Mouse (Mus musculus) thymus, postnatal 36 days (tissue): Measurements from ENCODE around the gene Nprl3.
"Not testable (repeated sequence)": the region's sequence is repeated elsewhere in the genome, so short reads cannot be mapped to it uniquely, and the experiment has no call there.

ENCODE experiments used
- DNase-seq, 2 experiments: peaks; one replicate each; pipeline ENCODE4 v3.0.0; 2022; ENCODE audit warnings: mixed read lengths in 2 of 2

Nprl3 gene

GRCm38 (mm10) chr11:32223297-32223967 lies 44.1 kb downstream of the Nprl3 start:
- no peak for DNase-seq

GRCm38 (mm10) chr11:32222570-32223194 lies 44.8 kb downstream of the Nprl3 start:
- DNase-seq: no peak

DNA sequence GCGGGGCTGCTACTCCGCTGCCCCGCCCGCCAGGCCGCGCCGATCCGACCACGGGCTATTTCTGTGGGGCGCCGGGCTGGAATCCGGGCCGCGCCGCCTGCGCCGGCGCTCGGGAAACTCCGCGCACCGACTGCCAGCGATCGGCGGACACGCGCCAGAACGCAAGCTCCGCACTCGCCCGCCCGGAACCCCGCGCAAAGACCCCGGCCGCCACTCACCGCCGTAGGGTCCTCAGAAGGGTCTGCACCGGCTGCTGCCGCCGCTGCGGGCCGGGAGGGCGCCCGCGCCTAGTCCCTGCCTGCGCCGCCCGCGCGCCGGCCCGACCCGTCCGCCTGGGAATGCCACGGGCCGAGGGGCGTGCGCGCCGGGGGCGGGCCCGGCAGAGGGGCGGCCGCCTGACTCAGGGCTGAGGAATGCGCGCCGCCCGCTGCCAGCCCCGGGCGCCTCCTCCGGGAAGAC lies 45.5 kb downstream of the Nprl3 start, which contains the start of gene Rhbdf1:
Gene Rhbdf1, minus strand, starts transcription at position 350 of the 459 bp plus-strand sequence.
- DNase-seq: no peak

GRCm38 (mm10) chr11:32221225-32221950 lies 46.1 kb downstream of the Nprl3 start:
- no peak for DNase-seq

DNA sequence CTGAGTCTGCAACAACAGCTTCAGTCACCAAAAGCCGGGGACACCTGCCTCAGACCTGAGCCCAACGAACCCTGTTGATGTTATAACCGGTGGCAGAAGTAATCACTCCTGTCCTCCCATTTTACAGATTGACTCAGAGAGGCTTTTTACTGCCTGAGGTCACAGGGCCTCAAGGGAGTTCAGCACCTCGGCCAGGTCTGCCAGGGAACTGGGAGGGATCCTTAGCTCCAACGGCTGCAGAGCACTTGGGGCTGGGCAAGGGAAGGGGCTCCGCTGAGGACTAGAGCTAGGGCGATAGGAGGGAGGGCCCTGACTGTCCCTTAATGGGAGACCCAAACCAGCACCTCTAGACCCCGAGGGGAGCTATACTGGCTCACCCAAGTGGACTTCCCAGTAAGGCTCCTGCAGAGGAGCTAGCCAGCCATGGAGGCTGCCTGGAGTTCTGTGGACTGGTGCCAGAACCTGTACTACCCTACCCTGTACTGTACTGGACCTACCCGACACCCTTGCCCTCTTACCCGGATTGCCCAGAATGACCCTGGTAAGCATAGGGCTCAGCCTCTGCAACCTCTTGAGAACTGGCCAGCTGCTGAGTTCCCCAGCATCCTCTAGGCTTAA lies 46.8 kb downstream of the Nprl3 start:
- no peak for DNase-seq

- no peak for DNase-seq
Measured at GRCm38 (mm10) chr11:32219287-32219686, 48.2 kb downstream of the Nprl3 start.

GRCm38 (mm10) chr11:32218501-32219050 lies 48.9 kb downstream of the Nprl3 start:
- no peak for DNase-seq

DNA sequence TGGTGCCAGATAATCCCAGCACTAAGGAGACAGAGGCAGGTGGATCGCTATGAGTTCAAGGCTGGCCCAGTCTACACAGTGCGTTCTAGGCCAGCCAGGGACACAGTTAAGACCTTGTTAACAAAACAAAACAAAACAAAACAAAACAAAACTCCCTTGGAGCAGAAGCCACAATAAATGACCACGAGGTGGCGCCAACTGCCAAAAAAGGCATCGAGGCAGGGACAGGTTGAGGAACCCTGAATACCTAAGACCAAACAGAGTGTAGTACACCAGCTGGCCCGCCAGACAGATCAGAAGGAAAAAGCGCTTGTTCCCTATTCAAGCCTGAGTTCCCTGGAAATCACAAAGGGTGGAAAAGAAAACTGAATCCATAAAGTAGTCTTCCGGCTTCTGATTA lies 50.7 kb downstream of the Nprl3 start:
- peak; percentile 55 to 65 for DNase-seq

DNA sequence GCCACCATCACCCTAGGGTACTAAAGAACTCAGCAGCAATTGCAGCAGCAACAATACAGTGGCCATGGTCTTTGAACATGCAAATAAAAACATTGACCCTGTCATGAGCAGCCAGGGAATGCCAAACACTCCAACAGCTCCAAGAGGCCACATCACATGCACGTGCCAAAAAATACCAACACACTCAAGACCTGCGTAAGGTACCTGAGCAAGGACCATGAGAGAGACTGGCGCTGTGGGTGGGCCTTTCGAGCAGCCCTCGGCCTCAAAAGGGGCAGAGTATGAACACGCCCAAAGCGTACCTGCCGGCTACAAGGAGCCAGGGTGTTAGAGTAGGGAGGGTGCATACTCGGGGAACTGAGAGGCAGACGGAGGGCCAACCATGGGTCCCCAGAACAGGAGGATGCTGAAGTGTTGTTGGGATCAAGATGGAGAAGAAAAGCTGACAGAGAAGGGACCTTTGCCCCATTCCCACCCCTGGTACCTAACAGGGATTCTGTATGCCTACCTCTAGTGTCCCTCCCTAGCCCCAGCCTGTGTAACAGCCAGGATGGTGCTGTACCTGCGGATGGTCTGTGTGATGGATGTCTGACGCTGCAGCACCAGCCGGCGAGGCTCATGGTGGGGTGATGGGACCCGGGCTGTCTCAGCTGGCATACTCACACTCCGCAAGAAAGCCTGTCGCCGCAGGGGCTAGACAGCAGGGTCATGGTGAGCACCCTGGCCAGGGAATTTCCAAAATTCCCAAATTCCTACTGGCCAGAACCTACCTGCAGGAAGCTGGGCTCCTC lies 51.9 kb downstream of the Nprl3 start:
- no peak for DNase-seq

GRCm38 (mm10) chr11:32210623-32211022 lies 56.9 kb downstream of the Nprl3 start:
- no peak for DNase-seq

- peak; percentile 94 to 96 for DNase-seq
Measured at GRCm38 (mm10) chr11:32205058-32205873, 62.2 kb downstream of the Nprl3 start, which contains the start of gene Snrnp25. Snrnp25 (plus strand) TSS chr11:32205415.

DNA sequence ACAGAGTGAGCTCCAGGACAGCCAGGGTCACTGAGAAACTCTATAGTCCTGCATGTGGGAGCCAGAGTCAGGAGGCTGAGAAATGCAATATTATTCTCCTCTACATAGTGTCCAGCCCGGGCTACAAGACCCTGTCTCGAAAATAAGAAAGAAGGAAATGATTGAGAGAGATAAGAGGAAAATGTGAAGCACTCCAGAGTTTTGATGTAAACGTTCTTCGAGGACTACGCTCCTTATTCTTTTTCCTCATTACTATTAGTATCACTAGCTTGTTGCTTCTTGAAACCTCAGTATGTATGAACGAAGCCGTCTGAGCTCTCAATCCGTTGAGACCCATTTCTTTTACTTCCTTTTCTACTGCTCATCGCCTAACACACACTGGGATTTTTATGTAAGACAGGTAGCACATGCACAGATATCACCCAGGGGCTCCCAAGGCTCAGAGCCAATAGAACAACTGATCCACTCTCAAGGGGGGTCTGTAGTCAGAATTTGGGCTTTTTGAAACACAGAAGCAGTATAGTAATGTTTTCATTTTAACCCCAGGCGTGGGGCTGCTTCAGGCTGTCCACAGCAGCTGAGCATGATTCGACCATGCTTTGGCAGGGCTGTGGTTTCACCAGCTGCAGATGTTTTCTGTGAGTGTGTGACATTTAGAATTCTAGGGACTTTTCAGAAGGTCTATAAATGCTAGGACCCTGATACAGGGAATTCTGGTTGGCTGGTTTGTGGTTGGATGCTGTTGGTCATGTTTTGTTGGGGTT lies 65.4 kb downstream of the Nprl3 start:
- no peak for DNase-seq

GRCm38 (mm10) chr11:32200992-32201391 lies 66.5 kb downstream of the Nprl3 start:
- DNase-seq: not testable (repeated sequence)

GRCm38 (mm10) chr11:32200075-32200601 lies 67.4 kb downstream of the Nprl3 start, which contains the start of gene Il9r:
Il9r (minus strand) TSS chr11:32200279.
- peak; percentile 72 to 81 for DNase-seq

GRCm38 (mm10) chr11:32199230-32199629 lies 68.3 kb downstream of the Nprl3 start:
- peak; percentile 48 to 69 for DNase-seq

GRCm38 (mm10) chr11:32198256-32198955 lies 69.1 kb downstream of the Nprl3 start:
- DNase-seq: peak in 1 of 2 experiments; percentile 12

GRCm38 (mm10) chr11:32197766-32198165 lies 69.7 kb downstream of the Nprl3 start:
- peak in 1 of 2 experiments; percentile 2 for DNase-seq

DNA sequence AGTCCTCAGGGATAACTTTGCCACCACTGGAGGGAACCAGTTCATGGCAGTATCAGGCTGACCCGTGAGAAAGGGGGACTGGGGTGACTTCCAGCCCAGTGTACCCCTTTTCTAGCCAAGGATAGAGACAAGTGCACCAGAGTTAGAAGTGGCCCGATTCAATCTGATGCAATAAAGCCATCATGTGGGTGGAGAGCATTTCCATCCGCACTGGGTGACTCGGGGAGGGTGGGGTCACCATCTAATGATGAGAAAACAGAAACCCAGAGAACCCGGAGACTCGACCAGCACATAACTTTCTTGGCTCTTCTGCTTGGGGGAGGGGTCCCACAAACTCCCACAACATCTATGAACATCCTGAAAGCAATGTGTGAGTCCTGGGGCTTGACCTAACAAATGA lies 70.8 kb downstream of the Nprl3 start:
- no peak for DNase-seq

- DNase-seq: peak; percentile 23 to 25
Measured at GRCm38 (mm10) chr11:32195867-32196540, 71.5 kb downstream of the Nprl3 start.
